Mouse (Mus musculus): Measurements from ENCODE around the gene Pctp.
A peak's percentile ranks its signal among the peaks of the same experiment; 100 is the strongest.

Pctp gene

GRCm38 (mm10) chr11:90006111-90006510 lies 3.4 kb upstream of the Pctp start:
- no peak for DNase-seq

- DNase-seq: no peak
These were observed 692 bp upstream of the Pctp start for GRCm38 (mm10) chr11:90003386-90003785.

DNA sequence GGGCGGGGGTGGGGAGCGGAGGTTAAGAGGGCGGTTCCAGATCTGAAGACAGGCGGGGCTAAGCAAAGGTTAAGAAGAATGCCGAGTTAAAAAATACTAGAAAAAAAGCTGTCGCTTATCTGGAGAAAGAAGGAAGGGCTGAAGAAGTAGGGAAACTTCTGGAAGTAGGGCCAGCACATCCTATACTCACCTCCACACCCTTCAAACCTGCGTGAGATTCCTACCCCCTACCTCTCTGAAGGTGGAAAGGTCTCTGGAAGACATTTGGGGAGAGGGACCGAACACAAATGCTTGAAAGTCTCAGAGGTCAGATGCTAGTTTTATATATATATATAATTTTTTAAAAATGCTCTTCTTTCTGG lies 274 bp upstream of the Pctp start:
- no peak for DNase-seq

DNA sequence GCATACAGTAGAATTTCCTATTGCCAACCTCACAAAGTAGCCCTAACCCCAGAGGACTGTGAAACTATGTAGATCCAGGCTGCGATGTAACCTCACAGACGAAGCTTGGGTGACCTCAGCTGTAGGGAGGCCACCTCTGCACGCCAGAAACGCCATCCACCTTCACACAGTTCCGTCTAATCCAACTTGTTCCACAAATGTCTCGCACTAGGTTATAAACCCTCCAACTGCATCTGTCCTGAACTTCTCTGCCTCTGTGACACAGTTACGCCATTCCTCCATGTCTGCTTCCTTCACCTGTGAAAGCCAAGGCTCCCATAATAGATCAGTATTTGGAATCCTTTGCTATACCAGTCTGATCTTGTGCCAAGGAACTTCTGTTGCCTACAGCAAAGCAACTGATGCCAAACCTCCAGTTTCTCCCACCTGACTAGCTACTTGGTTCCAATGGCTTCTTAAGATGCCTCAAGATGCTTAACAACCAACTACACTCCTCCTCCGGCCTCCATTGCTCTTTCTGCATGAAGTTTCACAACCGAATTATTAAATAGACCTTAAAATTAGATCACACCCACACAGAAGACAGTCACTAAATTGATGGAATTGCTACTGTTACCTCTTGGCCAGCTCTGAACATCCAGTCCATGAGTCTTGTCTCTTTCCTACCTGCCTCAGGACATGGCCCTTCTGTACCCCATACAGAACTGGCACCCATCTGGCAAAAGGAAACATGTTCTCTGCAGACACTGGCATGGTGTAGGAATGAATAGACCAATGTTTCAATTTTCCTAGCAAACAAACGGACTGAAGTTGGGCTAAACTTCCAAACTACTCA lies 1.1 kb downstream of the Pctp start:
- DNase-seq: no peak

- no peak for DNase-seq
These were observed 2.0 kb downstream of the Pctp start for GRCm38 (mm10) chr11:90000666-90001065.

- DNase-seq: no peak
These were observed 3.5 kb downstream of the Pctp start for GRCm38 (mm10) chr11:89998996-89999770.

GRCm38 (mm10) chr11:89996856-89997255 lies 5.8 kb downstream of the Pctp start:
- DNase-seq: no peak

DNA sequence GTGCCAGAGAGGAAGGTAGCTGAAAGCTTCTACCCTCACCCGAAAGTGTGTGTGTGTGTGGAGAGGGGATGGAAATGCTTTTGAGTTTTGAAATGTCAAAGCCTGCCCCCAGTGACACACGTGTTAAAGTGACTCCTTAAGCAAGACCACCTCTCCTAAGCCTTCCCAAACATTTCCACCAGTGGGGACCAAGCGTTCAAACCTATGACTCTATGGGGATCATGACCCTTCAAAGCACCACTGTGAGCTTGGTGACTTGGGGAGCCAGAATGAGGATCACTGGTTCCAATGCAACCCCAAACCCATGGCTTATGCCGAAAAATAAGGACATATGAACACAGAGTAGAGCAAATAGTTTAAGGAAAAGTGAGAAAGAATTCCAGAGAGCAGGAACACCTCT lies 6.3 kb downstream of the Pctp start:
- DNase-seq: no peak

DNA sequence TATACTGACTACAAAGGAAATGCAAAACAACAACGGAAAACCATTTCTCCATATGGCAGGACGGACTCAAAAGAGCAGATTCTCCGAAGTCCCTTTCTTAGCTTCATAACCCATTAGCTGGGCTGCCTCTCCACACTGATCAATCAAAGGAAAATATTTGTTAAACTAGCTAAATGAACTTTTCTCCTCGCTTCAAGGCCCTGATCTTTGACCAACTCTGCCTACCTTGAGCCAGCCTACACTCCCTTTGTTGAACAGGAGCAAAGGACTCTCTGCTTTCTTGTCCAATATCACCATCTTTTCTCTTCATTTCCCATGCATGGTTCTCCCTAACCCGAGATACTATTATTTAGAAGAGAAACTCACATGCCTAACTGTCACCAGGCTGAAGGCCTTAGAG lies 7.1 kb downstream of the Pctp start:
- no peak for DNase-seq

DNA sequence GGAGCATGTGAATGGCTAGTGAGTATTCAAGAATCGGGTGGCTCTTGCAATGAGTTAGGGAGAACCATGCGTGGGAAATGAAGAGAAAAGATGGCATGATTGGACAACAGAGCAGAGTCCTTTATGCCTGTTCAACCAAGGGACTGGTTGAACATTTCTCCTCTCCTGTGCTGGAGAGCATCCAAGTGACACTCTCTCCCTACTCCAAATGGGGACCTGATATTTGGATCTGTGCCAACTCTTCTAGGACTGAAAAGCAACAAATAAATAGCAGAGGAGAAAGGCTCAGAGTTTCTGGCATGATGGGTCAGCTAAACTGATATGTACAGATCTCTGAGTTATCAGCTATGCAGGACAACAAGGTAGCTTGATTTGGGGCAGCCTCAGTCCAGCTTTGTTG lies 8.0 kb downstream of the Pctp start:
- no peak for DNase-seq

- DNase-seq: no peak
These were observed 11.0 kb downstream of the Pctp start for GRCm38 (mm10) chr11:89991661-89992060.

DNA sequence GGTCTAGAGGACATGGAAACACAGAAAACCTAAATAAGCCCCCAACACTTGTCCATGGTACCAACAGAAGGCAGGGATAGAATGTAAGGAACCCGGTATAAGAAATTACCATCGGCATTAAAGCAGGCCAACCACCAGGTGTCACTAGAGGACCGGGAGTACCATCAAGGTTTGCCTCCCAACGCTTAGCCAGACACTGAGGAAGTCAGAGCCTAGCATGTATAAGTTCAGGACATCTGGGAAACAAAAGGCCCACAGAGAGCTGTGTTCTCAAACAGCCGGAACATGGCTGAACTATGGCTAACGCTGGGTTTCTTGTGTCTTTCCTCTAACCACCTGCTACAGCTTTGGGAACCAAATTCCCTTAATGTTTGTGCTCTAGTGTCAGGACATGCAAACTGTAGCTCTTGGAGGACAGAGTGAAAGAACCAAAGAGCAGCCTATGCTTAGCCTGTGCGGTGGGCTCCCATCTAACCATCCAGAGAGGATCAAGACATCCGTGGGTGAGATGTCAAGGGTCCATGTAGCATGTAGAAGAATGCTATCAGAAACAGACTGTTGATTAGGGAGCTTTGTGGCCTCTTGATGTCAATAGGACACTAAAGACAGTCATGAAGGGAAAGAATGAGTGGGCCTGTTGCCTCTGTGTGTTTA lies 13.6 kb downstream of the Pctp start:
- peak; percentile 29 for DNase-seq

GRCm38 (mm10) chr11:89986516-89986915 lies 16.2 kb downstream of the Pctp start:
- DNase-seq: no peak

DNA sequence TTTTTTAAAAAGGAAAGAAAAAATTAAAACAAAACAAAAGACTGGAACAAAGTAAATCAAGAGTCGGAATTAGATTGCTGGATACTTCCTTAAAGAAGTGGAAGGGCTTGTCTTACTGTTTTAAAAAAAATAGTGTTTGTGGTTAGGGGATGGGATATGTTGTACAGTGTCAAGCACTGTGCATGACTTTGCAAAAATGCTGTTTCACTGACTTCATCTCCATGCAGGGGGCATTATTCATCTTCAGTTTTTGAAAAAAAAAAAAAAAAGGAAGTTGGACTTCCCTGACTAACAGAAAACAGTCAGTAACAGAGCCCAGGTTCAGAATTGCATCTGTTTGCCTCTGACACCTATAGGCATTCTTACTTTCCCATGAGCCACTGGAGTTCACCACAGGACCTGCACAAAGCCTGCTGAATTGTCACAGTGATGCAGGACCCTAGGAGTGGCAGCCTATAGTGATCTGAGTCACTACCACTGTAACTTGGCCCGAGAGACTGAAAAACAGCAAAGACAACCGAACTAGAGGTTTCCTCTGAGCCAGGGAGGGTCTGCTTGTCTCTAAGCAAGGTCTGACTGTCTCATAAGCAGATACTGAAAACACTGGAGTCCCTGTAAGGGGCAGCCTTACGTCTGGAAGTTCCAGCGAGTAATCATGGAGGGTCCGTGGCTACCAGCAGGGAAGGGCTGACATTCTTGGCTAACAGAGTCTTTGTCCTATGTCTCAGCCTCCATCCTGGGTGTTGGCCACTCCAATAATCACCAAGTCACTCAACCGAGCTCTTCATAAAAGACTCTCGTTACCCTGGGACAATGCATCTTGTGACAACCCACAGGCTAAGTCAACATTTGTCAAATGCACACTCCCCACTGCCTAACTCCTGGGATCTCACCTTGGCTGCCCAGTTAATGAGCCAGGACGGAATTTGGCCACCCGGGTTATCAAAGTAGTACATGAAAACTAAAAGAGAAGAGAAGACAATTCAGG lies 17.2 kb downstream of the Pctp start:
- DNase-seq: no peak

DNA sequence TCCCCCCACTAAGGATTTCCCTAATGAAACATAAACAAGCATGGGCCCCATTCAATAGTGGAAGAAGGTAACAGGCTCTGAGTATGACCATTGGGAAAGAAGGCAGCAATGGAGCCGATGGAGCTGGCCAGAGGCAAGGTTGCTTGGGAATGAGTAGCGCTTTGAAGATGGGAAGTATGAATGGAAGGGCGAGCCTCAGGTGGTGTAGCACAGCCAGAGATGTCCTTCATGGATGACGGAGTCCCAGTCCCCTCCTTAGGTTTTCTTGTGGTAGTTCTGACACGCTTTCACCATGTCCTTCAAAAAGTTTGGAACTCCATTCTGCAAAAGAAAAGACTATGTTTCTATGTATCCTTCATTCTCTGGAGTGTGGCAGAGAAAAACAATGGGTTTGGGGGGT lies 18.3 kb downstream of the Pctp start:
- DNase-seq: no peak

- DNase-seq: no peak
These were observed 19.8 kb downstream of the Pctp start for GRCm38 (mm10) chr11:89982918-89983317.

DNA sequence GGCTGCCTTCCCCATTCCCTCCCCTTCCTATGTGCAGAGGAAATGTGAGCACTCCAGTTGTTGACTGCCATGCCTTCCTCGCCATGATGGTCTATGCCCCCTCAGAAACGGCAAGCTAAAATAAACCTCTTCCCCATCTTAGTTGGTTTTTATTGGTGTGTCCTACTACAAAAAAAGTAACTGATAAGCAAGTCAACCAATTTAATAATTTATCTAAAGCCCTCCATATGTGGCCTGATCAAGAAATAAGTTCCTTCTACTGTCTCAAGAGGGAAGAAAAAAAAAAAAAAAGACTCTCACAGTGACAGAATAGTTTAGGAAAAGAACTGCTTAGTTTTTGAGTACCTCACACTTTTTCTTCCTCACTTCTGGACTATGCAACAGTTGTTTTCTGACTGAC lies 22.6 kb downstream of the Pctp start:
- DNase-seq: no peak

DNA sequence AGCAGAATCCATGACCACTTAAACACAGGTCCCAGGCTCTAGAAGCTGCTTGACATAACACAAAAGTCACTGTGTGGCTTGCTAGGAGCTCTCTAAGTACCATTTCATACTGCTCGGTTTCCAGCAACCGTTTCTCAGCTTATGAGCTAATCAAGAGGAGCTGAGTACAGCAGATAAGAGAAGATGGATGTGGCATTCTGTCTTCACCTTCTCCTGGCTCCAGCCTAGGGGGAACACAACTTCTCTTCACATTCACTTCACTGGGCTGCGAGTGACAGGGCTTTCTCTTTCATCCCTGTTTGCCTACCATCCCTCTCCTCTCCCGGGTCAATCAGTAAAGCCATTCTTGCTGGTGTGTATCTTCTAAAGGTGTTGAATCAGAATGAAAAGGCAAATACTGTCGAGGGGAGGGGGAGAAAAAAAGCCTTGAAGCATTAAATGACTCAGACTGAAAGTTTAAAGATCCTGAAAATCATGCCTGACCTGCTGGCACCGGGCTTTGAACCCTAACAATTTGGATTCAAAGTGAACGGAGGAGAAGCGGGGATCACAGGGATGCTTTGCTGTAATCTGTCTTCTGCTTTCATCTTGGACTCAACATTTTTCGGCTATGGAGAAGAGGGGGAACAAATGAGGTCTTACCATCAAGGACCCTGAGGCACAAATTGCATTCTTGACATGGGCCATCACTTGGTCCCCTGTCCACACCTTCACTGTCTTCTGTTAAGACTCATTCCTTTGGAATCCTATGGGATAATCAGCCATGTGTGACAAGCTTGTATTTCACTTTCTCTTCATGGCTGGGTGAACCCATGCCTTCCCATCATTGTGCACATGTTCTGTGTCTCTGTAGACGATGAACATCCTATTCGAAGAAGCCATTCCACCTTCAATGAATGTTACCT lies 23.5 kb downstream of the Pctp start:
- DNase-seq: no peak

- no peak for DNase-seq
These were observed 24.3 kb downstream of the Pctp start for GRCm38 (mm10) chr11:89978353-89978831.

DNA sequence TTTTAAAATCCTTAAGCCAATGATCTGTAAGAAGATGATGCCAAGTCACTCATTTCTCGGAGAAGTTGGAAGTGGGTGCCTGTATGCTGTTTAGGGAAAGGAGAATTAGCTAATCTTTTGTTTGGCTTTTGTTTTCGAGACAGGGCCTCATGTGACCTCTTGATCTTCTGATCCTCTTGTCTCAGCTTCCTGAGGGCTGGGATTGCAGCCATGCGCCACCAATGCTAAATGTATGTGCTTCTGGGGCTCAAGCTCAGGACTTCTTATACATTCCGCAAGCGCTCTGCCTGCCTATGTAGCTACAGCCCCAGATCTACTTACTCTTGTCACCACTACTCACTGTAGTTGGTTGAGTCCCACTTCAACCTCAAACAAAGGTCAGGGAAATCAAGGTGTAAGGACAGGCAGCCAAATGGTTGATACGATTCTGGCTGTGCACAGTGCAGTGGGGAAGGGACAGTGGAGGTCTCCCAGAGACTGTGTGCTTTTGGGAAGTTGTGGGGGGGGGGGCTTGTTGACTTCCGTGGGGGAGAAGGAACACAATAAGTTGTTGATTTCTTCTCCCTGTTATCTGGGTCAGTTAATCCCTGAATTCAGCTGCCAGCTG lies 24.8 kb downstream of the Pctp start:
- no peak for DNase-seq

DNA sequence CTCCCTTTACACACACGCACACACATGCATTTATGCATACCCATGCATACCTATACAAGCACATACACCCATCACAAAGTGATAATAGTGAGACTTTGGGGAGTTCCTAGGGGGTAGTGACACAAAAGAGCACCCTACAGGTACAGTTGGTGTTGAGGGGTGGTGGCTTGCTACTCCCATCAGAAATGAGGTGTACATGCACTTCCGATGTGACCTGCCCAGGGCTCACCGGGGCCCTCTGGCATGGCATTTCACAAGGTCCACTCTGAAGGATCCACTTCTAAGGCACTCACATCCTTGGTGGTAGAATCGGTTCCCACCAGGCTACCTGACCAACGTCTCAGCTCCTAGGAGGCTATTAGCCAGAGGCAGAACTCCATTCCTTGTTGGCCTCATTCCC lies 26.3 kb downstream of the Pctp start:
- DNase-seq: no peak
